Mouse (Mus musculus) spleen, adult 18-20 months (tissue): ENCODE data around the gene Fancf.

ENCODE experiments used
- DNase-seq, 2 experiments: peaks; one replicate each; pipeline ENCODE4 v3.0.0; 2022; ENCODE audit warnings: mixed read lengths in 2 of 2

Gene Fancf

GRCm38 (mm10) chr7:51862097-51862492 is at the start of gene Fancf:
Gene Fancf (minus strand): TSS chr7:51862267.
- DNase-seq: peak; percentile 90 to 97

GRCm38 (mm10) chr7:51899066-51899465 is 37.0 kb upstream of the Fancf start:
- no peak for DNase-seq

GRCm38 (mm10) chr7:51894939-51895338 is 32.9 kb upstream of the Fancf start:
- DNase-seq: no peak

GRCm38 (mm10) chr7:51894133-51894801 is 32.2 kb upstream of the Fancf start:
- DNase-seq: no peak

- DNase-seq: no peak
Observed at GRCm38 (mm10) chr7:51893008-51893407, 30.9 kb upstream of the Fancf start.

GRCm38 (mm10) chr7:51892224-51892965 is 30.3 kb upstream of the Fancf start:
- no peak for DNase-seq

- DNase-seq: no peak
Observed at GRCm38 (mm10) chr7:51889601-51890000, 27.5 kb upstream of the Fancf start.

- no peak for DNase-seq
Observed at GRCm38 (mm10) chr7:51887678-51888567, 25.9 kb upstream of the Fancf start.

- no peak for DNase-seq
Observed at GRCm38 (mm10) chr7:51885345-51885744, 23.3 kb upstream of the Fancf start.

GRCm38 (mm10) chr7:51880121-51880520 is 18.1 kb upstream of the Fancf start:
- DNase-seq: no peak

- peak; percentile 16 to 23 for DNase-seq
Observed at GRCm38 (mm10) chr7:51879136-51879723, 17.2 kb upstream of the Fancf start.

- no peak for DNase-seq
Observed at GRCm38 (mm10) chr7:51878730-51879129, 16.7 kb upstream of the Fancf start.

- DNase-seq: no peak
Observed at GRCm38 (mm10) chr7:51876316-51876715, 14.2 kb upstream of the Fancf start.

- DNase-seq: no peak
Observed at GRCm38 (mm10) chr7:51872597-51872996, 10.5 kb upstream of the Fancf start.

GRCm38 (mm10) chr7:51872041-51872440 is 10.0 kb upstream of the Fancf start:
- no peak for DNase-seq

- DNase-seq: no peak
Observed at GRCm38 (mm10) chr7:51867983-51868382, 5.9 kb upstream of the Fancf start.

GRCm38 (mm10) chr7:51865336-51865735 is 3.3 kb upstream of the Fancf start:
- no peak for DNase-seq

- DNase-seq: no peak
Observed at GRCm38 (mm10) chr7:51862842-51863241, 775 bp upstream of the Fancf start.

GRCm38 (mm10) chr7:51861250-51862096 is 594 bp downstream of the Fancf start, which contains the start of gene Gas2:
Gene Gas2 (plus strand): TSS chr7:51862015.
- peak; percentile 75 to 89 for DNase-seq

GRCm38 (mm10) chr7:51851890-51852507 is 10.1 kb downstream of the Fancf start:
- no peak for DNase-seq

- no peak for DNase-seq
Observed at GRCm38 (mm10) chr7:51850877-51851276, 11.2 kb downstream of the Fancf start.
